Mouse (Mus musculus): ENCODE measurements around the gene Kif11.
A peak's percentile ranks its signal among the peaks of the same experiment; 100 is the strongest.

The Kif11 gene

DNA sequence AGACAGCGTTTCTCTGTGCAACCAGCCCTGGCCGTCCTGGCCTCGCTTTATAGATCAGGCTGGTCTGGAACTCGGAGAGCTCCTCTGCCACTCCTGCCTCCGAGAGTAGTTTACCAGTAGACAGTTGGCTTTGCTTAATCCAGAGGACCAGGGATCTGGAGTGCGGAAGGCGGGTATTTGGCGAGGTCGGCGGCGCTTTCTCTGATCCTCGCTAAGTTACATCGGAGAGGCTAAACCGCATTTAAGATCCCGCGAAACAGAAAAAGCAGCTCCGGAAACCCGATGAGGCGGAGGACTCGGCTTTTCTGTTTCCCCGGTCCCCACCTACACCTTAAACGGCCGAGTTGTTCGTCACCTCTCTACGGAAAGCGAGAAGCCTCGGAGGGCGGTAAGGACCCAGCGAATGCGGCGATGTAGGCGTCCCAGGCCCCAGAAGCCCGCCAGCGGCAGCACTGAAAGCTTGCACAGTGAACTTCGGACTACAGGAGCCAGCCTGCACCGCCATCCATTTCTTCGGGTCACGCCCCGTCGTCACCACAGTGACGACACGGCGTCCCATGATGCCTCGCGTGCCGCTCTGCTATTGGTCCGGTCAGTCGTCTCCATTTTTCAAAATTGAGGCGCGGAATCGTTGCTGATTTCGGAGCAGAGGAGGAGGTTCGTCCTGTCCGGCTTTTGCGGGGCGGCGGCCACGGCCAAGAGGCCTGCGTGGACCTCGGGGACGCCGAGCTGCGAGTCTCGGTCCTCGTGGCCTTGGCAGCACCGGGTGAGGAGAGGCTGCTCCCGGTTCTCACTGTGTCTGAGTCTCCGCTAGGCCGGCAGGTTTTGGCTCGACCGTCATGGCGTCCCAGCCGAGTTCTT, at the start of gene Kif11:
Gene Kif11, plus strand, starts transcription at position 649 of the 861 bp plus-strand sequence.
- peak; percentile 97 to 98 for DNase-seq

DNA sequence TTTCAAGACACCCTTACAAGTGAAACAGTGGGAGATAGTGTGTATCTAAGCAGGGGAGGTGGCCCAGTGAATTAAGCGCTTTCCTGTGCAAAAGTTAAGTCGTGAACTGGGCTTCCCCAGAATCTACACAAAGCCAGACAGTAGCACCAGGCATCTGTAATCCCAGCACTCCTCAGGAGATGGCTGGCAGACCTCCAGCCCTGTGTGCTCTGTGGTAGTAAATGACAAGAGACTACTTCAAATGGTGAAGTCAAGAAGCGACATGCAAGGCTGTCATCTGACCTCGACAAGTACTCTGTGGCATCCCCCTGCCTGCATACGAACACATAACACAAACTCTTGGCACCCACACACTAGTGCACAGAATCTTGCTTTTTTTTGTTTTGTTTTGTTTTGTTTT, 49.0 kb upstream of the Kif11 start:
- DNase-seq, result no peak

DNA sequence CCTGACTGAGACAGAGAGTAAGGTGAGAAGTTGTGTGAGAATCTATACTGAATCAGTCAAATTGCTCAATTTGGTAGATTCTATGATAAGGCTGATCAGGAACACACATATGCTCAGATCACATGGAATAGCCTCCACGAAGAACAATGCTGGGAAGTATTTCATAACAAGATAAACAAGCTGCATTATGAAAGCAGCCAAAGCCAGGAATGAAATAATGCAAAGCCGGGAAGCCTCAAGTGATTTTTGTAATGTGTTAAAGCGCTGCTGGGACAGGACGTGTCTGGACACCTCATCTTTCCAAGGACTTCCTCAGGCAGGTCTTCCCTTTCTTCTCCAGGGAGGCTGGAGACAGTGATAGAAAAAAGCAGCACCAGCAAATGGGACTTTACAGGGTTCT, 43.5 kb upstream of the Kif11 start:
- no peak for DNase-seq

- no peak for DNase-seq
Measured at GRCm38 (mm10) chr19:37333357-37333756, 42.8 kb upstream of the Kif11 start.

- DNase-seq, result no peak
Measured at GRCm38 (mm10) chr19:37335392-37335791, 40.8 kb upstream of the Kif11 start.

DNA sequence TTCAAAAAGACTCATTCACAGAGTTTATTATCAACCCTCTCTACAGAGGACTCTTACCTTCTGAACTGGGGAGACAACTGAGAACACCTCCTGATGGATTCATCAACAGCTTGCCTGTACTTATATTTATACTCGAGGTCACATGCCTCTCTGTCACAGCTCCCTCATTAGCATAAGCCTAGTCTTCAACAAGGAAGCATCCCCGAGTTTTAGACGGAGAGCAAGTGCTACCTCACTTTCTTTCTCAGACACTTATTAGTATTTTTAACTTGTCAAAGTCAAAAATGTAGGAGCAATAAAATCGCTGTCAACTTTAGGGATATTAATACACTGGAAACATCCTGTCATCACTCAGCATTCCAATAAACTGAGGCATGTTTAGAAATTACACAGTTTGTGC, 38.5 kb upstream of the Kif11 start, which contains the start of gene Ide:
Gene Ide, minus strand, starts transcription at position 101 of the 400 bp plus-strand sequence.
- no peak for DNase-seq

GRCm38 (mm10) chr19:37340495-37340894, 35.7 kb upstream of the Kif11 start:
- no peak for DNase-seq

- no peak for DNase-seq
Measured at GRCm38 (mm10) chr19:37340931-37341330, 35.3 kb upstream of the Kif11 start.

DNA sequence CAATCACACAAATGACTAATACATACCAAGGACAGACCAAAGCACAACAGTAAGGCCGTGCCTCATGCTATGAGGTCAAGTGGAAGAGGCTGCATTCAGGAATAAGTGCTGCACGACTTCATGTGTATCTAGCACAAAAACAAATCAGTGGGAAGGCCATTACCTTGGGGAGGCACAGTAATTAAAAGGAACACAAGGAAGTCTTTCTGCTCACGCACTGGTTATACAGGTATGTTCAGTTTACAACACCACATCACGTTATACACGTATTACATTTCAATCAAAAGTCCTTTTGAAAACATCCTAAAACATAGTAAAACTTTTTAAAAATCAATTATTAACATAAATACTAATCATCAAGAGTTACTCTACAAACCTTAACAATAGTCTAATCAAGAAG, 32.3 kb upstream of the Kif11 start:
- DNase-seq, result no peak

- no peak for DNase-seq
Measured at GRCm38 (mm10) chr19:37346258-37346657, 29.9 kb upstream of the Kif11 start.

DNA sequence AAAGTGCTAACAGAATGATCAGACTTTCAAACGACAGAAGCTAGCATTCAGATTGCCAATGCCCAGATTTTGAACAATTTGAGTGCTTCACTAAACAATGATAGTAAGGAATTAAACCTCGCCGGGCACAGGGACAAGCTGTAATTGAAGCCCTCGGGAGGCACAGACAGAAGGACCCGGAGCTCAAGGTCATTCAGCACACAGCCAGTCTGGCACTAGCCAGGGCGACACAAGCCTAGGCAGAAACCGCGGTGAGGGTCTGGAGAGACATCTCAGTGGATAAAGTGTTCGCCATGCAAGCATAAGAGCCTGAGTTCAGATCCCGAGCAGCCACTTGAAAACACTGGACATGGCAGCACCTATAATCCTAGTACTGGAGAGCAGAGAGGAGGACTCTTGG, 27.9 kb upstream of the Kif11 start:
- no peak for DNase-seq

DNA sequence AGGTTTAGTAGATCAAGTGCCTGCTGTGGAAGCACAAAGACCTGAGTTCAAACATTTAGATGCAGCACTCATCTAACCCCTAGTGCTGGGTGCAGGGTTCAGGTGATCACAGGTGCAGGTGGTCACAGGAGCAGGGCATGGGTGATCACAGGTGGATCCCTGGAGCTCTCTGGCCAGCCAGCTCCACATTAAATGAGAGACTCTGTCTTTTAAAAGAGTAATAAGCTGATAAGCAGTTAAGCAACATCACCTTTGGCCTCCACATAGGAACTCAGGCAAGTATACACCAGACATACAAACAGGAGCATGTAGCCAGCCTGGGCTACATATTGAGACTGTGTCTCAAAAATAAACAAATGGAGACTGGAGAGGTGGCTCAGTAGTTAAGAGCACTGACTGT, 27.3 kb upstream of the Kif11 start:
- no peak for DNase-seq

DNA sequence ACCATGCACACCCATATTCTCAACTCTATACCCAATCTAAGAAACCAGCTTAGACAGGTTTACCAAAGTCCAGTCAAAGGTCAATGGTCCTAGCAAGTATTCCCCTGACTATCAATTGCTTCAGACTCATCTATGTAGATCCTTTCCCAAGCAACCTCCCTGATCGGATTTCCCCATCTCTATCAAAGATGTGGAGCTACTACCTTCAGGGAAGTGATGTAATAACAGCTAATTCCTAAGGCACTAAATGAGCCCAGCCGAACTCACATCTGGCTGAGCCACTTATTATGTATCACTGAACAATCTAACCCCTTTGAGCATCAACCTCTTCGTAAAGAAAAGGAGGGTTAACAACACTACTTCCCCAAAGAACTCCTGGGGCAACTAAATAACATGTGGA, 23.4 kb upstream of the Kif11 start:
- no peak for DNase-seq

DNA sequence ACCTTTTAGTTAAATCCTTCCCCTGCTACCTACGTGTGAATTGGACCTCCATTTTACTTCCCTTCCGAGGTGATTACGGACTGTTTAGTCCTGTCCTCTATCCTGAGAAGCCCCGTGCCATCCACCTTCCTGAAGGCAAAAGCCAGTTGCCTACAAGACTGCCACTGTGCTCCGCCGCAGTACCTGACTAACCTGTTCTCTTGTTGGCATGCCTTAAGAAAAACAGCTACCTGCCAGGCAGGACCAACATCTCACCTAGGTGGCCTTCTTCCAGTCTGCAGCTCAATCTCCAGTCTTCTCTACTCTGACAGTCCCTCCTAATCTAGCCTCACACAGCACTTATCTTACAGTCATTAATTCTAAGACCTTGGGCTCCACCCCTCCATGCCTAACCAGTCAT, 22.9 kb upstream of the Kif11 start:
- DNase-seq, result no peak

GRCm38 (mm10) chr19:37360044-37360443, 16.2 kb upstream of the Kif11 start:
- no peak for DNase-seq

- DNase-seq, result no peak
Measured at GRCm38 (mm10) chr19:37362545-37362944, 13.7 kb upstream of the Kif11 start.

DNA sequence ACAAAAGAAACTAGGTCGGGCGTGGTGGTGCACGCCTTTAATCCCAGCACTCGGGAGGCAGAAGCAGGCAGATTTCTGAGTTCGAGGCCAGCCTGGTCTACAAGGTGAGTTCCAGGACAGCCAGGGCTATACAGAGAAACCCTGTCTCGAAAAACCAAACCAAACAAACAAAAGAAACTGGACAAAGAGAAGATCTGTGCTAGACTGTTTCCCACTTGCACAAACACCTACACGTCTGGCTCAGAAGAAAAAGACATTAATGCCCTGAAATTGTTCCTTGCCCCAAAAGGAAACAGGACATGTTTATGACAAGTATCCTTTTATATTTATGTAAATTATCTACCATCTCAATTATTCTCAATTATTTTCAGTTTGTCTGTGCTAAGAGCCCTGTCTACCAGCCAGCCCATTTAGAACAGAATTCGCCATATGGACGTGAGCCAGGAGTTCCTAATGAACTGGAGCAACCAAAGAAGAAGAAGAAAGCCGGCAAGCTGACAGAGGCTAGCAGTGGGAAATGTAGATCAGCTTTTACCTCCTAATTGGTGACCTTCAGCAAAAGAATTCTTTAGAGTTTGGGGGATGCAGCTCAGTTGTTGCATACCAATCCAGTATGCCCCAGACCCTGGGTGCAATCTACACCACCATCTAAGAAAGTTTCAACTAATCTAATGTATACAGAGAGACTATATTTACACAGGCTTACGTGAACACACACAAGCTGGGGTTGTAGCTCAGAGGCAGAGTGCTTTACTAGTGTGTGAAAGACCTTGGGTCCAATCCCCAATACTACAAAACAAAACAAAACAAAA, 12.9 kb upstream of the Kif11 start:
- DNase-seq, result no peak

DNA sequence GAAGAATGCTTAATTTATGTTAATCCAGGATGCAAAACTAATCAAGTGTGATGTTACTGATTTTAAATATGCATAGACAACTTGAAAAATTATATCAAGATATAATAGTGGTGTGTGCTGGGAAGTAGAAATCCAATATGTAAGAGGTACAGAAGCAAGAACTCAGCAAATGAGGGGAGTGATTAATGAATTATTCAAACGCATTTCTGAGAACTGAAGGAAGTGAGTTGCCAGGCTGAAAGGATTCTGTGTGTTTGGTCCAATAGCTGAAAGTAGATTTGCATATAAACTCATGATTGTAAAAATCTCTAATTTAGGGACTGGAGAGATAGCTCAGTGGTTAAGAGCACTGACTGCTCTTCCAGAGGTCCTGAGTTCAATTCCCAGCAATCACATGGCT, 7.2 kb upstream of the Kif11 start:
- no peak for DNase-seq

GRCm38 (mm10) chr19:37369921-37370320, 6.3 kb upstream of the Kif11 start:
- DNase-seq, result no peak

DNA sequence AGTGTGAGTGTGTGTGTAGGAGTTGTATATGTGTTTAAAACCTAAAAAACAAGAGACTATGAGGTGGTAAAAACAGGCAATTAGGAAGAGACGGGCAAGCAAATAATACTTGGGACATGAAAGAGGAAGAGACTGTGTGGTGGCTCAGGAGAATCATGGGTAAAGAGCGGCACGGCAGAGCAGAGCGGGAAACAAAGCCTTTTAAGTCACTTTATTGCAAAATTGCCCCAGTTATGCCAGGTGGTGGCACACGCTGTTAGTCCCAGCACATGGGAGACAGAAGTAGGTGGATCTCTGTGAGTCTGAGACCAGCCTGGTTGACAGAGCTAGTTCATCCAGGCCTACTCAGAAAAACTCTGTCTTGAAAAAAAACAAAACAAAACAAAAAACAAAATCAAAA, 5.8 kb upstream of the Kif11 start:
- no peak for DNase-seq

- DNase-seq, result no peak
Measured at GRCm38 (mm10) chr19:37374941-37375754, 1.1 kb upstream of the Kif11 start.

DNA sequence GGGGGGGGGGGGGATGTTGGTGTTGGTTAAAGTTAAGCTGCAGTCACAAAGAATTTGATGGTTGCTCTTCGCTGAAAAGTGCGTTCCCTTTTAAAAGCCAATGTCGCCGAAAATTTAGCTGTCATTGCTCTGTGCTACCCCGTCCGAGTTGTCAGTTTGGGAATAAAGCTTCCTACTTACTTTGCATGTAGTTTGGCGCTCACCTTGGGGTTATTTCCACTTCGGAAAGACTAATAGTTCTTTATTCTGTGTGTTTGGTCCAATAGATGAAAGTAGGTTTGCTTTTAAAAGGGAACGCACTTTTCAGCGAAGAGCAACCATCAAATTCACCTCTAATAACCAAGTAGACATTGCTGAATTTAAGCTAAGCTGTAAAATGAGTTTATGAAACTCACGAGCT, 638 bp downstream of the Kif11 start:
- no peak for DNase-seq

DNA sequence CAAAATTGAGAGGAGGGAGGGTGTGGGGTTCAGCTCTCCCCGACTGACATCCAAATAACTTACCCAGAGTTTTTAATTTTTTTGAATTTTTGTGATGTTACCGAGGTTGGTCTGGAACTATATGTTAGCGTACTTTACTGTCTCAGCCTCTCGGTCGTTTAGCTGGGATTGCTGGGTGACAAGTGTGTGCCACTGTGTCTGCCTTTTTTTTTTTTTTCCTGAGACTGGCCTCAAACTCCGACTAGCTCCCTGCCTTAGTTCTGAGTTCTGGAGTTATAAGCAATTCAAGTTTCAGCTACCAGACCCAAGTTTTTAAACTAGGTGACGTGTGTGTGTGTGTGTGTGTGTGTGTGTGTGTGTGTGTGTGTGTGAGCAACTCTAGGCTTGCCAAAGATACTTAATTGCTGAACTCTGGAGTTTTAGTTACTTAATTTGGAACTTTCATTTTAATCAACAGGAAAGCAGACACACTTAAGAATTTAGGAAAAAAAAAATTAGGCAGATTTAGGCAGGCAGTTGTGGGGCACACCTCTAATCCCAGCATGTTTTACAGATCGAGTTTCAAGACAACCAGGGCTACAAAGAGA, 1.3 kb downstream of the Kif11 start:
- DNase-seq, result peak in 1 of 2 experiments; percentile 3
